Comparison of ENCODE assay signal across 11 mouse cellular contexts in genomic region chr14:34660351-34660787, GRCm38 (mm10). TPM values are rescaled to one million over a fixed set of nuclear protein-coding genes. Genes with fewer than 3 reads are reported as not detected.
DNase-seq lines count a peak whose midpoint lies in the region; ATAC-seq lines count a peak whose summit lies in the region.
"Had no signal": no experiment of that assay in that cellular context is flagged by ENCODE, and none has a peak within 500 bp of the region (broad histone marks: within the 10 kb centered on the region; RNA-seq: fewer than 3 reads in every experiment).

No protein-coding gene starts in this region.

- H3K27ac ChIP-seq in liver, embryonic 13.5 days = peak overlapping the region; percentile 100
- H3K27ac ChIP-seq: forebrain, embryonic 15.5 days; hindbrain, embryonic 15.5 days had no signal

- H3K9ac ChIP-seq in liver, embryonic 13.5 days = peak overlapping the region; percentile 86
- H3K9ac ChIP-seq: hindbrain, embryonic 15.5 days had no signal

- peak; percentile 26 for DNase-seq in adrenal gland, postnatal 14 days
- DNase-seq in adrenal gland, adult 8-10 months = no peak
- DNase-seq in ovary, postnatal 36 days (ENCODE audit: low spot score) = peak; percentile 58
- no peak for DNase-seq in ovary, postnatal 10 days (ENCODE audit: low spot score)
- peak; percentile 71 for DNase-seq in liver, embryonic 13.5 days
- DNase-seq in thymus, postnatal 4 days = peak; percentile 69
- no peak for DNase-seq in layer of hippocampus, postnatal 25 days (ENCODE audit: extremely low spot score in 1 of 2, low spot score in 1 of 2)
- no peak for DNase-seq in Muller cell, postnatal 12 days (ENCODE audit: inconsistent ontology term)

- H3K4me1 ChIP-seq in liver, embryonic 13.5 days (replicated peaks) = peaks cover 62% of the 10 kb centered on the region

- peak; percentile 84 for ATAC-seq in liver, embryonic 13.5 days (ENCODE audit: low read depth)

- peak overlapping the region; percentile 95 for H3K4me2 ChIP-seq in liver, embryonic 13.5 days

- no peaks in the 10 kb centered on the region for H3K36me3 ChIP-seq in liver, embryonic 13.5 days
- H3K36me3 ChIP-seq: forebrain, embryonic 15.5 days; hindbrain, embryonic 15.5 days; limb, embryonic 10.5 days had no signal

- 11% methylated on average over 7 of the region's 7 CpGs for WGBS in liver, embryonic 13.5 days (ENCODE audit: insufficient replicate concordance)

- no peaks in the 10 kb centered on the region for H3K9me3 ChIP-seq in liver, embryonic 13.5 days (replicated peaks)
- H3K9me3 ChIP-seq: forebrain, embryonic 15.5 days; hindbrain, embryonic 15.5 days; limb, embryonic 10.5 days had no signal

- H3K4me3 ChIP-seq in liver, embryonic 13.5 days (replicated peaks) = peak overlapping the region; percentile 66

- H3K27me3 ChIP-seq in liver, embryonic 13.5 days = no peaks in the 10 kb centered on the region

RNA-seq across cellular contexts. Expression of gene Wapl, which starts 13.4 kb away (rescaled TPM):
- 78.3 and 79.8 TPM in 2 replicates for total RNA-seq in adrenal gland, postnatal 14 days (2021)
- 100 to 1,000 TPM in 1 of 4 experiments, 10 to 100 TPM in 3; 77.4 to 100 (median 83.2) TPM for total RNA-seq in adrenal gland, adult 8-10 months (2022)
- 24.9 and 30.0 TPM in 2 replicates for polyA plus RNA-seq in liver, embryonic 13.5 days (2015; fragmentation: Nextera tagmentation; extraction: Ambion mirVana)
- total RNA-seq in layer of hippocampus, postnatal 25 days (2021) = 10 to 100 TPM; 50.1 to 51.2 TPM

Comparison
In these comparisons a context has a peak if more than half of its experiments do, and no peak if none do; other contexts are left out.
1. DNase-seq: peak in adrenal gland, postnatal 14 days (single experiment), ovary, postnatal 36 days (single experiment), liver, embryonic 13.5 days (single experiment) and thymus, postnatal 4 days (single experiment); none in adrenal gland, adult 8-10 months (single experiment), ovary, postnatal 10 days (single experiment), layer of hippocampus, postnatal 25 days (0 of 2) and Muller cell, postnatal 12 days (single experiment).